Mouse (Mus musculus) forebrain, postnatal 0 days (tissue): ENCODE results near the gene Olfr1394. TPM values are rescaled to one million over a fixed set of nuclear protein-coding genes. Genes with fewer than 3 reads are reported as not detected.
A peak's percentile ranks its signal among the peaks of the same experiment; 100 is the strongest.

Experiments used
- ATAC-seq: fragments of 200-750 bp; cut with Nextera tagmentation; 2 replicates; pipeline ENCODE4 v1.8.0; 2017; ENCODE audit warnings: mild to moderate bottlenecking, moderate library complexity
- DNase-seq: peaks from one replicate; pipeline ENCODE4 v3.0.0-alpha.2; 2015
- H3K27ac ChIP-seq: fragments of 300-500 bp; sonication (generic); 2 replicates; pipeline ENCODE4 v1.5.1; 2014; ENCODE audit warnings: low read depth, mild to moderate bottlenecking, antibody characterized with exemption, low read length, moderate library complexity, mixed read lengths
- H3K27me3 ChIP-seq: fragments of 300-500 bp; sonication (generic); 2 replicates; pipeline ENCODE4 v1.6.1; 2014; ENCODE audit warnings: mild to moderate bottlenecking, low read length, mixed read lengths; ENCODE audit not compliant: insufficient read depth
- H3K36me3 ChIP-seq: fragments of 300-500 bp; sonication (generic); 2 replicates; pipeline ENCODE4 v1.6.1; 2014; ENCODE audit warnings: mild to moderate bottlenecking, moderate library complexity; ENCODE audit not compliant: insufficient read depth
- H3K4me1 ChIP-seq: fragments of 300-500 bp; sonication (generic); 2 replicates; pipeline ENCODE4 v1.6.1; 2014; ENCODE audit warnings: antibody characterized with exemption; ENCODE audit not compliant: insufficient read depth
- H3K4me2 ChIP-seq: fragments of 300-500 bp; sonication (generic); 2 replicates; pipeline ENCODE4 v1.6.1; 2014; ENCODE audit warnings: low read depth, mild to moderate bottlenecking, moderate library complexity
- H3K4me3 ChIP-seq: fragments of 300-500 bp; sonication (generic); 2 replicates; pipeline ENCODE4 v1.5.1; 2014; ENCODE audit warnings: low read depth, low read length, mixed read lengths
- H3K9ac ChIP-seq: fragments of 300-500 bp; sonication (generic); 2 replicates; pipeline ENCODE4 v1.6.1; 2014; ENCODE audit warnings: mild to moderate bottlenecking
- H3K9me3 ChIP-seq: fragments of 300-500 bp; sonication (generic); 2 replicates; pipeline ENCODE4 v1.6.1; 2016; ENCODE audit warnings: low read length
- CTCF ChIP-seq: sonication (generic); IDR thresholded peaks from 2 replicates; pipeline ENCODE4 v1.5.1; 2016; ENCODE audit warnings: antibody characterized with exemption, control low read depth, low read depth
- WGBS: fragments of 180-500 bp; shearing (Covaris S2); extraction: QIAGEN DNeasy Blood & Tissue Kit; methylation state at CpG from one replicate; pipeline ENCODE4 v1.1.7; 2014; 5-methylcytosine and 5-hydroxymethylcytosine counted together
- polyA plus RNA-seq: library from polyadenylated mRNA; unstranded; fragments of >200 nt; fragmentation: Nextera tagmentation; extraction: Ambion mirVana; gene quantifications from 2 replicates; pipeline ENCODE4 v1.2.1, GENCODE M21; 2015
- total RNA-seq: library from RNA; depleted of rRNA; stranded (reverse); fragments of >200 nt; gene quantifications from 2 replicates; pipeline ENCODE4 v1.2.3, GENCODE M21; 2014; rRNA removed

The Olfr1394 gene
- total RNA-seq = not detected in 2 replicates
- polyA plus RNA-seq = not detected in 2 replicates

- Histone ChIP-seq H3K4me2 (no peak within 1 kb of the TSS), H3K36me3 (no peaks in the 10 kb centered on the region), H3K4me3 (no peak within 1 kb of the TSS), H3K9me3 (no peaks in the 10 kb centered on the region), H3K4me1 (no peaks in the 10 kb centered on the region), H3K27me3 (no peaks in the 10 kb centered on the region), H3K9ac (no peak within 1 kb of the TSS), H3K27ac (no peak within 1 kb of the TSS)
- DNase-seq (no peak), ATAC-seq (no peak)
- WGBS = 87% methylated on average over 1 of the region's 1 CpGs
- TF ChIP-seq CTCF = no peak
Observed at GRCm38 (mm10) chr11:49154077-49154476, at the start of gene Olfr1394. TSS of gene Olfr1394 (plus strand) at chr11:49154377.

- H3K9ac ChIP-seq = no peak overlapping the region
- TF ChIP-seq CTCF = no peak
- H3K27me3 ChIP-seq = no peaks in the 10 kb centered on the region; the same call in 1 of the 2 replicates
- no peak overlapping the region for H3K4me3 ChIP-seq
- no peak for ATAC-seq
- no peaks in the 10 kb centered on the region for H3K9me3 ChIP-seq
- H3K36me3 ChIP-seq = no peaks in the 10 kb centered on the region
- no peak for DNase-seq
- WGBS = 58% methylated on average over 1 of the region's 1 CpGs
- no peak overlapping the region for H3K27ac ChIP-seq
- no peak overlapping the region for H3K4me2 ChIP-seq
- H3K4me1 ChIP-seq = no peaks in the 10 kb centered on the region
Observed at GRCm38 (mm10) chr11:49105752-49106151, 48.4 kb upstream of the Olfr1394 start.

DNA sequence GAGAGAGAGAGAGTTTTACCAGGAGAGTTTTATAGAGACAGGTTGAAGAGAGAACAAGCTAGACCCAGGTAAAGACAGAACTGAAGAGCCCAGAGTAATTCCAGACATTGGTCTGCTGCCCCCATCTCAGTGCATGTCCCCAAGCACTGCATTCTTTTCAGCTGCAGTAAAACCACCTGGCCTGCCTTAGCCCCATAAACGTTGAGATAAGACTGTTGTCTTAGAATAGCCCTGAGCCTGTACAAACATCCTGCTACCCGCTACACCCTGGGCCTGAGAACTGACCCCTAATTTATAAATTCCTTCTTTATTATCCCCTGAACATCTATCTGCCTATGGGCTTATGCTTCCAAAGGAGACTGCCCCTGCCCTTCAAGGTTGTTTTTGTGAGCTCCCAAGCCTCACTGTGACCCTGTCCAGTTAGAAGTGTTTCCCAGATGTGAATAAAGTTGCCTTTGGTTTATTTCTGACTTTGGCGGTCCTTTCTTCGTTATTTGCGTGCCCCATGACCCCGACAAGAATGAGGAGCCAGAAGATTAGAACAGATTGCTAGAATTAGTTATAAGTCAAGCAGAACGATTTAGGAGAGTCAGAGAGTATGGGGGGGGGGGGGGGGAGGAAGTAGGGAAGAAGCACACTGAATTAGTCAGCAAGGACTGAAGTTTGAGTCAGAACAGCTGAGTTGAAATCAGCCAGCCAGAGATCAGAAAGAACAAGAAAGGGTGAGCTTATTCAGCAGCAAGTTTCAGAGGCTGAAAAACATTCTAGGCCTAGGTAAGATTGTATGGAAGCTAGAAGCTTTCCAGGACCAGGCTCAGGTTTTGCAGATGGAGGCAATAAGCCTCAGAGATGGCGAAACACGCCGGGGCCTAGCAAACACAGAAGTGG is 46.3 kb upstream of the Olfr1394 start:
- H3K4me3 ChIP-seq = no peak overlapping the region
- TF ChIP-seq CTCF = no peak
- WGBS = 71% methylated on average over 10 of the region's 10 CpGs

DNA sequence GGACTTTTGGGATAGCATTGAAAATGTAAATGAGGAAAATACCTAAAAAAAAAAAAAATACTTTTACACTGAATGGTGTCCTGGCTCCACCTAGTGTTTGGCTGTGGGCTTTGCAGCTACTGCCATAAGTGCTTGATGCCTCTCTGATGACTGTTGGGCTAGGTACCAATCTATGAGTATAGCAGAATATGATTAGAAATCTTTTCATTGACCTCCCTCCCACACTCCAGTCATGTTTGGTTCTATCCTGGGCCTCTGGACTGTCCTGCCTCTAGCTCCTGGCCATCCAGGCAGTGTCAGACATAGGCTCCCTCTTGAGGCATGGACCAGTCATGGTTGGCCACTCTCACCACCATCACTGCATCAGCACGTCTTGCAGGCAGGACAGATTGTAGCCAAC is 45.3 kb upstream of the Olfr1394 start:
- ATAC-seq = no peak
- H3K27me3 ChIP-seq = no peaks in the 10 kb centered on the region; the same call in 1 of the 2 replicates
- TF ChIP-seq CTCF = peak; percentile 59
- 16% methylated on average over 1 of the region's 1 CpGs for WGBS
- no peak overlapping the region for H3K27ac ChIP-seq
- H3K9me3 ChIP-seq = no peaks in the 10 kb centered on the region
- H3K4me2 ChIP-seq = no peak overlapping the region
- H3K4me1 ChIP-seq = no peaks in the 10 kb centered on the region
- H3K9ac ChIP-seq = no peak overlapping the region
- peak; percentile 29 for DNase-seq
- no peak overlapping the region for H3K4me3 ChIP-seq
- no peaks in the 10 kb centered on the region for H3K36me3 ChIP-seq

More for the DNA sequence above, 46.3 kb upstream of the Olfr1394 start:
- Histone ChIP-seq H3K27me3 (no peaks in the 10 kb centered on the region; the same call in 1 of the 2 replicates), H3K27ac (no peak overlapping the region), H3K4me2 (no peak overlapping the region), H3K9me3 (no peaks in the 10 kb centered on the region), H3K36me3 (no peaks in the 10 kb centered on the region), H3K4me1 (no peaks in the 10 kb centered on the region), H3K9ac (no peak overlapping the region)
- DNase-seq = no peak
- ATAC-seq = no peak

DNA sequence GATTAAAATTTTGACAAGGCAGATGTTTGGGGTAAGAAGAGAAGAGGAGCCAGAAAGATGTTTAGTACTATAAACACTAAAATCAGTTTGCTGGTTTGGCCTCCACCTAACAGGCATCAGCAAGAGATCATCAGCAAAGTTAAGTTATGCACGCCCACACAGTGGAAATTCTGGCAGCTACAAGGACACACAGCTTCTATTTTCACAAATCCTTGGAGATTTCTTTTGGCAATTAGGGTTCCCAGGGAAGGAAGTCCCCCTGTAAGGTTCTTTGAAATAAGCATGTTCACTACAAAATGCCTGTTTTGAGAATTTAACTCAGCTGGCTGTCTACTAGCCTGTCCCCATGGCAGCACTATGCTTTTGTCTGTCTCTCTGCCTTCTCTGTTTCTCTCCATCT is 43.2 kb upstream of the Olfr1394 start:
- no peak overlapping the region for H3K9ac ChIP-seq
- no peaks in the 10 kb centered on the region for H3K27me3 ChIP-seq
- ATAC-seq (no peak), DNase-seq (no peak)
- no peaks in the 10 kb centered on the region for H3K36me3 ChIP-seq
- no peak overlapping the region for H3K4me2 ChIP-seq
- H3K27ac ChIP-seq = no peak overlapping the region
- H3K4me1 ChIP-seq = no peaks in the 10 kb centered on the region
- TF ChIP-seq CTCF = no peak
- H3K4me3 ChIP-seq = no peak overlapping the region
- no peaks in the 10 kb centered on the region for H3K9me3 ChIP-seq
- WGBS = 43% methylated on average over 1 of the region's 1 CpGs

DNA sequence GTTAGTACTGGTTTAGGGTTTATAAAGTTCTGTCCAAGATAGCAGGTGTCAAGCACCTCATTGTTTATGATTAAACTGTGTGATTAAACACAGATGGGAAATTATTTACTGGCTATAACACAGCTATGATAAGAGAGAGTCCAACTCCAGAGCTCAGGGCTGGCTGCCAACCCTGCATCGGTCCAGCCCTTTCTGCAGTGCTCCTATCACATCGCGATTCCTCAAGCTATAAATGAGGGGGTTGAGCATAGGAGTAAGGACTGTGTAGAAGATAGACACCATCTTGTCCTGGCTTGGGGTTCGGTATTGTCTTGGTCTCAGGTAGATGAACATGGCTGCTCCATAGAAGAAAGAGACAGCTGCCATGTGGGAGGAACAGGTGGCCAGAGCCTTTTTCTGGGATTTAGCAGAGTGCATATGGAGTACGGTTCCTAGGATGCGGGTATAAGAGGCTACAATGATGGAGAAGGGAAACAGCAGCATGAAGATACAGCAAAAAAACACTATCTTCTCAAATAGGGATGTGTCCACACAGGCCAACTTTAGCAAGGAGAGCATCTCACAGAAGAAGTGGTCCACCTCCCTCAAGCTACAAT is 41.5 kb upstream of the Olfr1394 start:
- WGBS = 85% methylated on average over 6 of the region's 6 CpGs
- Histone ChIP-seq H3K4me3 (no peak overlapping the region), H3K4me2 (no peak overlapping the region), H3K36me3 (no peaks in the 10 kb centered on the region), H3K27me3 (no peaks in the 10 kb centered on the region), H3K9ac (no peak overlapping the region), H3K4me1 (no peaks in the 10 kb centered on the region), H3K9me3 (no peaks in the 10 kb centered on the region), H3K27ac (no peak overlapping the region)
- no peak for TF ChIP-seq CTCF
- DNase-seq (no peak), ATAC-seq (no peak)

- Histone ChIP-seq H3K36me3 (no peaks in the 10 kb centered on the region), H3K9me3 (no peaks in the 10 kb centered on the region), H3K27me3 (no peaks in the 10 kb centered on the region), H3K27ac (no peak overlapping the region), H3K4me1 (no peaks in the 10 kb centered on the region), H3K4me3 (no peak overlapping the region), H3K9ac (no peak overlapping the region), H3K4me2 (no peak overlapping the region)
- WGBS = 84% methylated on average over 2 of the region's 2 CpGs
- DNase-seq (no peak), ATAC-seq (no peak)
- TF ChIP-seq CTCF = no peak
Observed at GRCm38 (mm10) chr11:49114158-49114557, 40.0 kb upstream of the Olfr1394 start.
